Mouse (Mus musculus) heart, postnatal 14 days (tissue): Measurements from ENCODE around the gene Olfr286. TPM values are rescaled to one million over a fixed set of nuclear protein-coding genes. Genes with fewer than 3 reads are reported as not detected.

Source experiments
- total RNA-seq, 2 experiments: library from RNA; stranded (reverse); gene quantifications; 2 replicates each; pipeline ENCODE4 v1.2.3; 2021

Olfr286 gene
- total RNA-seq, 2 experiments from 2014 or later: not detected

Other genes with a start within 250 kb of the Olfr286 start
- 1 to 10 TPM in 1 of 2 experiments, under 1 TPM in 1; 0.41 to 1.0 TPM for gene Col2a1, start 229.8 kb downstream of the Olfr286 start, total RNA-seq
- gene Pfkm, start 141.9 kb downstream of the Olfr286 start, total RNA-seq: 100 to 1,000 TPM; 739 to 748 TPM
- gene Senp1, start 140.7 kb downstream of the Olfr286 start, total RNA-seq: 10 to 100 TPM; 12.9 to 13.7 TPM
- gene Asb8, start 68.8 kb downstream of the Olfr286 start, total RNA-seq: 100 to 1,000 TPM in 1 of 2 experiments, 10 to 100 TPM in 1; 99.8 to 111 TPM
- 1 to 10 TPM; 1.0 to 1.3 TPM for gene Ccdc184, start 67.3 kb downstream of the Olfr286 start, total RNA-seq
- not detected for gene Olfr288, start 38.9 kb downstream of the Olfr286 start, total RNA-seq
- not detected for gene Gm44579, start 13.5 kb downstream of the Olfr286 start, total RNA-seq
- gene Olfr287, start 13.4 kb downstream of the Olfr286 start, total RNA-seq: not detected
- gene H1fnt, start 22.8 kb upstream of the Olfr286 start, total RNA-seq: not detected
- gene Zfp641, start 61.7 kb upstream of the Olfr286 start, total RNA-seq: 1 to 10 TPM; 5.8 to 6.3 TPM
- gene Olfr285, start 82.9 kb upstream of the Olfr286 start, total RNA-seq: not detected
- not detected for gene Olfr284, start 106.5 kb upstream of the Olfr286 start, total RNA-seq
- gene Olfr283, start 146.5 kb upstream of the Olfr286 start, total RNA-seq: not detected
- not detected for gene Olfr282, start 196.8 kb upstream of the Olfr286 start, total RNA-seq
- not detected for gene Olfr281, start 218.1 kb upstream of the Olfr286 start, total RNA-seq
- gene OR5BS1P, start 235.4 kb upstream of the Olfr286 start, total RNA-seq: not detected
- not detected for gene Lalba, start 248.3 kb upstream of the Olfr286 start, total RNA-seq